Mouse (Mus musculus): ENCODE measurements around the gene Frmd6. TPM values are rescaled to one million over a fixed set of nuclear protein-coding genes. Genes with fewer than 3 reads are reported as not detected.
A peak's percentile ranks its signal among the peaks of the same experiment; 100 is the strongest.

Frmd6 gene
- polyA plus RNA-seq, 1 experiment from 2014 or later = 8.5 TPM

- DNase-seq (ENCODE audit: low spot score) (no peak), ATAC-seq (no peak)
- H3K9ac ChIP-seq (ENCODE audit: low read length) = no peak overlapping the region
- 84% methylated on average over 11 of the region's 11 CpGs for WGBS
- H3K36me3 ChIP-seq (ENCODE audit: control insufficient read depth, insufficient read depth, low read length) = no peaks in the 10 kb centered on the region
- no peaks in the 10 kb centered on the region for H3K4me1 ChIP-seq (ENCODE audit: control insufficient read depth, insufficient read depth, low read length)
- no peak overlapping the region for H3K4me3 ChIP-seq (ENCODE audit: low read depth, low read length)
- H3K9me3 ChIP-seq (replicated peaks; ENCODE audit: control insufficient read depth, low read length) = no peaks in the 10 kb centered on the region
- H3K27ac ChIP-seq (ENCODE audit: low read depth, low read length) = no peak overlapping the region
- H3K4me2 ChIP-seq (ENCODE audit: low read length) = no peak overlapping the region
- no peaks in the 10 kb centered on the region for H3K27me3 ChIP-seq (replicated peaks; ENCODE audit: control insufficient read depth, insufficient read depth, low read length)
These were observed 82.3 kb downstream of the Frmd6 start for GRCm38 (mm10) chr12:70907651-70908050.

GRCm38 (mm10) chr12:70908076-70908475 lies 82.8 kb downstream of the Frmd6 start:
- no peaks in the 10 kb centered on the region for H3K36me3 ChIP-seq (ENCODE audit: control insufficient read depth, insufficient read depth, low read length)
- ATAC-seq = no peak
- H3K9me3 ChIP-seq (replicated peaks; ENCODE audit: control insufficient read depth, low read length) = no peaks in the 10 kb centered on the region
- no peak overlapping the region for H3K9ac ChIP-seq (ENCODE audit: low read length)
- H3K27ac ChIP-seq (ENCODE audit: low read depth, low read length) = no peak overlapping the region
- 73% methylated on average over 4 of the region's 4 CpGs for WGBS
- no peak for DNase-seq (ENCODE audit: low spot score)
- no peaks in the 10 kb centered on the region for H3K4me1 ChIP-seq (ENCODE audit: control insufficient read depth, insufficient read depth, low read length)
- H3K4me2 ChIP-seq (ENCODE audit: low read length) = no peak overlapping the region
- no peaks in the 10 kb centered on the region for H3K27me3 ChIP-seq (replicated peaks; ENCODE audit: control insufficient read depth, insufficient read depth, low read length)
- H3K4me3 ChIP-seq (ENCODE audit: low read depth, low read length) = no peak overlapping the region

GRCm38 (mm10) chr12:70910241-70910720 lies 85.0 kb downstream of the Frmd6 start:
- Histone ChIP-seq H3K9me3 (replicated peaks; ENCODE audit: control insufficient read depth, low read length) (no peaks in the 10 kb centered on the region), H3K27me3 (replicated peaks; ENCODE audit: control insufficient read depth, insufficient read depth, low read length) (no peaks in the 10 kb centered on the region), H3K4me2 (ENCODE audit: low read length) (no peak overlapping the region), H3K36me3 (ENCODE audit: control insufficient read depth, insufficient read depth, low read length) (no peaks in the 10 kb centered on the region), H3K27ac (ENCODE audit: low read depth, low read length) (no peak overlapping the region), H3K4me1 (ENCODE audit: control insufficient read depth, insufficient read depth, low read length) (no peaks in the 10 kb centered on the region), H3K9ac (ENCODE audit: low read length) (no peak overlapping the region), H3K4me3 (ENCODE audit: low read depth, low read length) (no peak overlapping the region)
- ATAC-seq (peak; percentile 61), DNase-seq (ENCODE audit: low spot score) (peak; percentile 80)
- 9% methylated on average over 9 of the region's 9 CpGs for WGBS

- no peaks in the 10 kb centered on the region for H3K36me3 ChIP-seq (ENCODE audit: control insufficient read depth, insufficient read depth, low read length)
- H3K4me2 ChIP-seq (ENCODE audit: low read length) = no peak overlapping the region
- WGBS = 8% methylated on average over 5 of the region's 5 CpGs
- H3K4me1 ChIP-seq (ENCODE audit: control insufficient read depth, insufficient read depth, low read length) = no peaks in the 10 kb centered on the region
- H3K27ac ChIP-seq (ENCODE audit: low read depth, low read length) = no peak overlapping the region
- ATAC-seq (peak; percentile 73; the same call in 1 of the 2 replicates), DNase-seq (ENCODE audit: low spot score) (peak; percentile 85)
- H3K4me3 ChIP-seq (ENCODE audit: low read depth, low read length) = no peak overlapping the region
- no peaks in the 10 kb centered on the region for H3K9me3 ChIP-seq (replicated peaks; ENCODE audit: control insufficient read depth, low read length)
- no peak overlapping the region for H3K9ac ChIP-seq (ENCODE audit: low read length)
- no peaks in the 10 kb centered on the region for H3K27me3 ChIP-seq (replicated peaks; ENCODE audit: control insufficient read depth, insufficient read depth, low read length)
These were observed 85.7 kb downstream of the Frmd6 start for GRCm38 (mm10) chr12:70911029-70911428.

- H3K36me3 ChIP-seq (ENCODE audit: control insufficient read depth, insufficient read depth, low read length) = no peaks in the 10 kb centered on the region
- H3K27me3 ChIP-seq (replicated peaks; ENCODE audit: control insufficient read depth, insufficient read depth, low read length) = no peaks in the 10 kb centered on the region
- 64% methylated on average over 17 of the region's 17 CpGs for WGBS
- DNase-seq (ENCODE audit: low spot score) (no peak), ATAC-seq (no peak)
- H3K9me3 ChIP-seq (replicated peaks; ENCODE audit: control insufficient read depth, low read length) = no peaks in the 10 kb centered on the region
- H3K27ac ChIP-seq (ENCODE audit: low read depth, low read length) = no peak overlapping the region
- no peak overlapping the region for H3K4me3 ChIP-seq (ENCODE audit: low read depth, low read length)
- no peak overlapping the region for H3K9ac ChIP-seq (ENCODE audit: low read length)
- no peaks in the 10 kb centered on the region for H3K4me1 ChIP-seq (ENCODE audit: control insufficient read depth, insufficient read depth, low read length)
- H3K4me2 ChIP-seq (ENCODE audit: low read length) = no peak overlapping the region
These were observed 86.5 kb downstream of the Frmd6 start for GRCm38 (mm10) chr12:70911676-70912379.

GRCm38 (mm10) chr12:70913429-70913828 lies 88.1 kb downstream of the Frmd6 start:
- DNase-seq (ENCODE audit: low spot score) (no peak), ATAC-seq (no peak)
- WGBS = 50% methylated on average over 3 of the region's 3 CpGs
- Histone ChIP-seq H3K4me2 (ENCODE audit: low read length) (no peak overlapping the region), H3K27me3 (replicated peaks; ENCODE audit: control insufficient read depth, insufficient read depth, low read length) (no peaks in the 10 kb centered on the region), H3K4me1 (ENCODE audit: control insufficient read depth, insufficient read depth, low read length) (no peaks in the 10 kb centered on the region), H3K4me3 (ENCODE audit: low read depth, low read length) (no peak overlapping the region), H3K9ac (ENCODE audit: low read length) (no peak overlapping the region), H3K9me3 (replicated peaks; ENCODE audit: control insufficient read depth, low read length) (no peaks in the 10 kb centered on the region), H3K27ac (ENCODE audit: low read depth, low read length) (no peak overlapping the region), H3K36me3 (ENCODE audit: control insufficient read depth, insufficient read depth, low read length) (no peaks in the 10 kb centered on the region)

GRCm38 (mm10) chr12:70914387-70914786 lies 89.1 kb downstream of the Frmd6 start:
- no peak overlapping the region for H3K9ac ChIP-seq (ENCODE audit: low read length)
- ATAC-seq = no peak

GRCm38 (mm10) chr12:70929781-70930180 lies 104.5 kb downstream of the Frmd6 start:
- WGBS = 92% methylated on average over 4 of the region's 4 CpGs
- Histone ChIP-seq H3K9me3 (replicated peaks; ENCODE audit: control insufficient read depth, low read length) (no peaks in the 10 kb centered on the region), H3K27ac (ENCODE audit: low read depth, low read length) (no peak overlapping the region), H3K4me3 (ENCODE audit: low read depth, low read length) (no peak overlapping the region), H3K4me1 (ENCODE audit: control insufficient read depth, insufficient read depth, low read length) (no peaks in the 10 kb centered on the region), H3K9ac (ENCODE audit: low read length) (no peak overlapping the region), H3K36me3 (ENCODE audit: control insufficient read depth, insufficient read depth, low read length) (no peaks in the 10 kb centered on the region), H3K27me3 (replicated peaks; ENCODE audit: control insufficient read depth, insufficient read depth, low read length) (no peaks in the 10 kb centered on the region), H3K4me2 (ENCODE audit: low read length) (no peak overlapping the region)
- ATAC-seq = no peak
- no peak for DNase-seq (ENCODE audit: low spot score)

More at GRCm38 (mm10) chr12:70914387-70914786, 89.1 kb downstream of the Frmd6 start:
- 54% methylated on average over 11 of the region's 11 CpGs for WGBS
- Histone ChIP-seq H3K4me1 (ENCODE audit: control insufficient read depth, insufficient read depth, low read length) (no peaks in the 10 kb centered on the region), H3K27me3 (replicated peaks; ENCODE audit: control insufficient read depth, insufficient read depth, low read length) (no peaks in the 10 kb centered on the region), H3K4me3 (ENCODE audit: low read depth, low read length) (no peak overlapping the region), H3K36me3 (ENCODE audit: control insufficient read depth, insufficient read depth, low read length) (no peaks in the 10 kb centered on the region), H3K27ac (ENCODE audit: low read depth, low read length) (no peak overlapping the region), H3K9me3 (replicated peaks; ENCODE audit: control insufficient read depth, low read length) (no peaks in the 10 kb centered on the region), H3K4me2 (ENCODE audit: low read length) (no peak overlapping the region)
- DNase-seq (ENCODE audit: low spot score) = peak; percentile 81

GRCm38 (mm10) chr12:70937150-70937549 lies 111.8 kb downstream of the Frmd6 start:
- peak overlapping the region; percentile 77 for H3K4me3 ChIP-seq (ENCODE audit: low read depth, low read length)
- H3K9ac ChIP-seq (ENCODE audit: low read length) = peak overlapping the region; percentile 96
- no peak for DNase-seq (ENCODE audit: low spot score)
- H3K36me3 ChIP-seq (ENCODE audit: control insufficient read depth, insufficient read depth, low read length) = peaks cover 4% of the 10 kb centered on the region; the same call in 1 of the 2 replicates
- H3K4me1 ChIP-seq (ENCODE audit: control insufficient read depth, insufficient read depth, low read length) = peaks cover 5% of the 10 kb centered on the region; the same call in 1 of the 2 replicates
- H3K27ac ChIP-seq (ENCODE audit: low read depth, low read length) = peak overlapping the region; percentile 78
- no peaks in the 10 kb centered on the region for H3K27me3 ChIP-seq (replicated peaks; ENCODE audit: control insufficient read depth, insufficient read depth, low read length)
- H3K9me3 ChIP-seq (replicated peaks; ENCODE audit: control insufficient read depth, low read length) = no peaks in the 10 kb centered on the region
- 13% methylated on average over 8 of the region's 12 CpGs for WGBS
- ATAC-seq = peak; percentile 41
- peak overlapping the region; percentile 48 for H3K4me2 ChIP-seq (ENCODE audit: low read length)
